Mouse (Mus musculus) cerebellum, adult 11 months (tissue): ENCODE data around the gene Sh2d3c.

Source experiments
- DNase-seq: peaks from one replicate; pipeline ENCODE4 v3.0.0; 2022

The Sh2d3c gene

DNA sequence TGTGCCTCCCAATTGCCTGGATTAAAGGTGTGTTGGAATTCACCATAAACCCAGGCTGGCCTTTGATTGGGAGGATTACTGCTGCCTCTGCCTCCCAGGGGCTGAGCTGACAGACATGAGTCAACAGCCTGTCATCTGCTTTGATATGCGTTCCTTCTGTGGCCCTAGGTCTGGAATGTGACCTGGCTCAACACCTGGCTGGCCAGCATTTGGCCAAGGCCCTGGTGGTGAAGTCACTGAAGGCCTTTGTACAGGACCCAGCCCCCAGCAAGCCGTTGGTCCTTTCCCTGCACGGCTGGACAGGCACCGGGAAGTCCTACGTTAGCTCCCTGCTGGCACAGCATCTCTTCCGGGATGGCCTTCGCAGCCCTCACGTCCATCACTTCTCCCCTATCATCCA is 37.6 kb downstream of the Sh2d3c start:
- DNase-seq: no peak

DNA sequence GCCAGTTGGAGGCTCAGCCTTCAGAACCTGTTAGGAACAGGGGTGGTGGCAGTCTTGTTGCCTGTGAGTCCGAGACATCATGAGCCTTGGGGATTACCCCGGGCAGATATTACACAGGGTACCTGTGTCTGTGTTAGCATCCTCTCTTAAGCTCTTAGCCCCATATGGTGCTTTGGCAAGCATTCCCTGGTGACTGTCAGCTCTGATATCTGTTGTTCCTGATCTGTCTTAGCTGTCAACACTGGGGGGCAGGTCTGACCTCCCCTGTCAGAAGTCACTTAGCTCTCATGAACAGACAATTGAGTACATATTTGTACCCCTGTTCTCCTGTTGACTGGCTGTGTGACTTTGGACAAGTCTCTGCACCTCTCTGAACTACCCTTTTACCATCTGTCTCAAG is 38.1 kb downstream of the Sh2d3c start:
- DNase-seq: no peak

DNA sequence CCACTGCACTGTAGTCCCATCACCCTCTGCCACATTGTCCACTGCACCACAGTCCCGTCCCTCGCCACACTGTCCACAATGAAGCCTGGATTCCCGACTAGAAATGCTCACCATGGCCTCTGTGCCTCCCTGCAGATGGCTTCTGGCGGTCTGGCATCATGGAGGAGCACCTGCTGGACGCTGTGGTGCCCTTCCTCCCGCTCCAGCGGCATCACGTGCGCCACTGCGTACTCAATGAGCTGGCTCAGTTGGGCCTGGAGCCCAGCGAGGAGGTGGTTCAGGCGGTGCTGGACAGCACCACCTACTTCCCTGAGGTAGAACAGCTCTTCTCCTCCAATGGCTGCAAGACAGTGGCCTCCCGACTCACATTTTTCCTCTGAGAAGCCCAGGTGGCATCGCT is 40.5 kb downstream of the Sh2d3c start:
- DNase-seq: no peak

DNA sequence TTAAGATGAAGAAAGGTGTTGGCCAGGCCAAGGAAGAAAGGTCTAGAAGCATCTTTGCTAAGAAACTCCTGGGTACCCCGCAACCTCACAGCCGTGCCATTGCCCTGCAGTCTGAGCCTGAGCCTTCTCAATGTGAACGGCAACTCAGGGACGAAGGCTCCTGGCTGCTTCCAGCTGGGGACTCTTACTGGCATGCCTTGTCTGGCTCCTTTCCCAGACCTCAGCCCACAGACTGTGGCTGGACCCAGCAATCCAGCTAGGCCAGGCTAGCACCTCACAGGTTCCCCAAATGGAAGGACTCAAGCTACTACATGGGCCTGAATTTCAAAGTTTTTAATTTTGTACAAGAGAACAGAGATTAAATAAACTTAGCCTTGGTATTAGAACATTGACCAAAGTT is 41.0 kb downstream of the Sh2d3c start:
- no peak for DNase-seq

DNA sequence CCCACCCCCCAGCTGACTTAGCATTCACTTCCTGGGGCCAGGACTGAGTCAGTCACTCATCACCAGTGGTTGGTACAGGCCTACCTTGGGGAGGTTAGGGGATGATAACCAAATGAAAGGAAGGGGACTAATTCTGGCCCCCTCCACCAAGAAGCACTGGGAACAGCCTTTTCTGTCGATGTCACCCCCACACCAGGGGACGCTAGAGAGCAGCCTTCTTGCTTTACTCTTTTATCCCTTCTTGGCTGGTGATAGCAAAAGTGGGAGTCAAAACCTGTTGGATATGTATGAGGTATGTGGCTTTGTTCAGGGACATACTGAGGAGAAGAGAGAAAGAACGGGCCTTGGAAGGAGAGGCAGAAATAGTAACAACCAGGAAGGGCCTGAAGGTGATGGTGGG is 42.5 kb downstream of the Sh2d3c start:
- no peak for DNase-seq

DNA sequence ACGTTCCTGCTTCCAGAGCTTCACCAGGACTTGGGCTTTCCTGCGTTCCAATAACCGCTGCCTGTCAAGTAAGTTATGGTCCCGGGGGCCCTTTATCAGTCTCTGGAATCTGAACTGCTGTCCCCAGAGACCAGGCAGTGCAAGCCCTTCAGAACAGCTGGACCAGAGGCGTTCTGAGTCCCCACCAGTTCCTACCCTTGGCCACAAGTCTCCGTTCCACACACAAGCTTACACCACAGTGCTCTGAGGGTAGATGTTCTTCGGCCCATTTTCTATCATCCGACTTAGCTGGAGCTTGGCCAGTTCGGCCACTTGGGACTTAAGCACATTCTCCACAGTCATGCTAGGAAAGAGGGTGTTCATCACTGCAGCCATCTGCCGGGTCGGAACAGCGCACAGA is 46.4 kb downstream of the Sh2d3c start:
- no peak for DNase-seq

DNA sequence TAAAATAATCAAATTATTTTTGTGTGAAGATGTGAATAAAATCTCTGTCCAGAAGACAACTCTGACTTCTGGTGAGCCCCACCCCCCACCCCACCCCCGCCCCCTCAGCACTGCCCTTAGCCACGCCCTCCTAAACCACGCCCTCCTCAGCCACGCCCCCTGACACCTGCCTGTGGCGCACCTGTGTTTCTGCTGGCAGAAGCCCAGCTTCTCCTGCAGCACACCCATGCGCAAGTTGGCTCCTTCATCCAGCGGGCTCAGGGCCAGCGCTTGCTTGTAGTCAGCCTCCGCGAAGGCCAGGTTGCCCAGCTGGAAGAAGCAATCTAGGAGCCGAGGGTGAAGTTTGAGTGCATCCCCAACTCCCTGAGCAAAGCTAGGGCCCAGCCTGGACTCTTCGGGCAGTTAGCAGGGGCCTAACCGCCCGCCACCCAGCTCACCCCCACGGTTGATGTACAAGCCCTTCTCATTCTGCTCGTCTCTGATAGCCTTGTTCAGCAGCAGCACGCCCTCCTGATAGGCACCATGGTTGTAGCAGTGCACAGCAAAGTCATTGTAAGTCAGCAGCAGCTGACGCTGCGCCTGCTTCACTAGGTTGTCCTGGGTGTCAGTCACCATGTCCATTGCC is 47.9 kb downstream of the Sh2d3c start:
- DNase-seq: peak; percentile 49

DNA sequence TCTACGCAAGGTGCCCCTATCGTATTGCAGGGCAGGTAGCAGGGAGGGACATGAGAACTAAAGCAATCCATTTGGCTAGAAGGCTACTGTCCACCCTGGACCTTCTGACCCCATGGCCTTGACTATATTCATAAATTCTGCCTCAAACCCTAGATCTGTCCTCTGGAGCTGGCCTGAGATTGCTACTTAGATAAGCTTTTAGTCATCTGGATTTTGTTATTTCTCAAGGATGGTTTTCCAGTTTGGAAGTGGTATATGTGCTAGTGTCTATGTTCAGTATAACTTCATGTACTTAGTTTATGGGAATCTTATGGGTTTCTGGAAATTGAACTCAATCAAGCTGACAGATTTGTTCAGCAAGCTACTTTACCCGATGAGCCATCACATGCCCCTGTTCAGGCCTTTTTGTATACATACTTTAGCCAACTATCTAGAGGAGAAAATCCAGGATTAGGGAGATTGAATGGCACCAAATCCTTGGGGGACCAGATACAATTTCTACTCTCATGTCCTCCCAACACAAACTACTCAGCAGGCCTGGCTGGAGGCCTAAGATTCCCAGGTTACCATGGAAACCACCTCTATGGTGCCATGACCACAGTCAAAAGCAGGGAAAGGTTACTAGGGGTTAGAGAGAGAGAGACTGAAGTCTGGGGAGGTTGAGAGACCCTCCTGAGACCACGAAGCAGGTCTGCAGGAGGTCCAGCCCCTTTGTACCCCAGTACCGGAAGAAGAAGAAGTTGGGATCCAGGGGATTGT is 48.7 kb downstream of the Sh2d3c start:
- DNase-seq: no peak

DNA sequence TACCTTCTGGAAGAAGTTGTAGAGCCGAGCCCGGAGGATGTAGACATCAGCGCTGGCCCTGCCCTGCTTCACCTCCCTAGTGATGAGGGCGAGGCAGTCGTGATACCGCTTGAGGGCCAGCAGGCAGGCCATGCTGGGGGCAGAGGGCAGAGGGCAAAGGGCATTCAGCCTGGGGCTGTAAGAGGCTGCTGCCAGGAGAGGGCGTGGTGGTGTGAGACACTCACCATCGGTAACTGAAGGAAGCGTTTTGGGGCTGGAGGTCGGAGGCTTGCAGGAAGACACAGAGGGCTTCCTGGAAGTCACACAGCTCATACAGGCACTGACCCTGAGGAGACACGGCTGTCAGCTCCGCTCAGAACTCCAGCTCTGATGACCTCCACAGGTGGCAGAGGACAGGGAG is 51.0 kb downstream of the Sh2d3c start:
- no peak for DNase-seq

DNA sequence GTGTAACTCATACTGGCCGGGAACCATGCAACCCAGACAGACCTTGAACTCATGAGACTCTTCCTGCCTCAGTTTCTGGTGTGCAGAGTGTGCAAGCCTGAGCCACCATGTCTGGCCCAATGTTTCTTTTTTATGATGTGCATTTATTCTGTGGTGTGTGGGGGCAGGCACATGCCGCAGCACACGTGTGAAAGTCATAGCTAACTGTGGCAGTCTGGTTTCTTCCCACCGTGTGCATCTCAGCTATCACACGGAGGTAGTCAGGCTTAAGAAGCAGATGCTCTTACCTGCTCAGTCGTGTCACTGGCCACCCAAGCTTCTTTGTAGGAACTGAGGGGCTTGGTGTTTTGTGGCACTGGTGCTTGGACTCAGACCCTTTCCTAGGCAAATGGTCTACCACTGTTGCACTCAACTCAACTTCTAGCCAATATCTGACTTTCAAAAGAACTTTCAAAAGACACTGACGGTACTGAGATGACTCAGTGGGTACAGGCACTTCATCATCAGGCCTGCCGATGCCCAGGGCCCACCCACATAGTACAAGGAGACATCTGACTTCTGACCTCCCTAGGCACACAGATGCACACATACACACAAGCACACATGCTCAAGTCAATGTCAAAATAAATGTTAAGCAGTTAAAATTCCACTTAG is 51.9 kb downstream of the Sh2d3c start:
- DNase-seq: no peak

DNA sequence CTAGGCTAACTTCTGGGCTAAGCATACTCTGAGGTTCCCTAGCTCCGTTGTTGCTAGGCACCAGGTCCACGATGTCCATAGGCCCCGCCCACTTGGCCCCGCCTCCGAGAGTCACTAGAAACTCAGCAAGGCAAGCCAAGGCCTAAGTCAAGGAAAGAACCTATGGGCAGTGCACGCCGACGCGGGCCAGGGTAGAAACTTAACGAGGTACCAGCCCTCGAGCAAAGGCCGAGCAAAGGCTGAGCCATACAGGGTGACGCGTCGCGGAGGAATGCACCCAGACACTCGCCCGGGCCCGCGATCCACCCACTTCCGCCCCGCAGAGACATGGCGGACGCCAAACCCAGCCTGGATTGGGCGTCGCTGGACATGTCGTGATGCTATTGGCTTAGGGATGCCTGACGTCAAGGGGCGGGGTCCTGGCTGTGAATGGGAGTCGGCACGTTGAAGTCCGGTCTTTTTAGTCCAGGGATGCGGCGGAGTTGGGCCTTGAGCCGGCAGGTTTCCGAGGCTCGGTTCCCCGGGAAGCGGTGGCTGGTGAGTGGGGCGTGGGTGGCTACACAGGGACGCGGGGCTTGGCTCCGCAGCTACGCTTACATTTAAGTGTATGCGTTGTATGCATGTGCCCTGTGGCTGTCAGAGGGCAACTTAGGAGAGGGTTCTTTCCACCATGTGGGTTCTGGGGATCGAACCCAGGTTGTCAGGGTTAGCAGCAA is 54.7 kb downstream of the Sh2d3c start, which contains the start of the genes Ttc16 and Ptrh1:
TSS of gene Ttc16 (minus strand) at position 275 of the 716 bp plus-strand sequence.
TSS of gene Ptrh1 (plus strand) at position 428 of the 716 bp plus-strand sequence.
- DNase-seq: peak; percentile 96

DNA sequence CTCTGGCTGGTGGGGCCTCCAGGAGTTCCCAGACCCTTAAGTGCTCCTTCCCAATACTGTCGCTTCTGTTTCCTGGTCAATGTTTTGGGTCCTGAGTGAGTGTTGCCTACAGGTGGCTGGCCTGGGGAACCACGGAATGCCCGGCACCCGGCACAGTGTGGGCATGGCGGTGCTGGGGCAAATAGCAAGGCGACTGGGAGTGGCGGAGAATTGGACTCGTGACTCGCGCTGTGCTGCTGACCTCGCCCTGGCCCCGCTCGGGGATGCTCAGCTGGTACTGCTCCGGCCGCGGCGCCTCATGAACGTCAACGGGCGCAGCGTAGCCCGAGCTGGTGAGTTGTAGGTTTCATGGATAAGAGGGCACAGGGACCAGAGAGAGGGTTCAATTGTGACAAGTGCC is 55.3 kb downstream of the Sh2d3c start:
- no peak for DNase-seq

DNA sequence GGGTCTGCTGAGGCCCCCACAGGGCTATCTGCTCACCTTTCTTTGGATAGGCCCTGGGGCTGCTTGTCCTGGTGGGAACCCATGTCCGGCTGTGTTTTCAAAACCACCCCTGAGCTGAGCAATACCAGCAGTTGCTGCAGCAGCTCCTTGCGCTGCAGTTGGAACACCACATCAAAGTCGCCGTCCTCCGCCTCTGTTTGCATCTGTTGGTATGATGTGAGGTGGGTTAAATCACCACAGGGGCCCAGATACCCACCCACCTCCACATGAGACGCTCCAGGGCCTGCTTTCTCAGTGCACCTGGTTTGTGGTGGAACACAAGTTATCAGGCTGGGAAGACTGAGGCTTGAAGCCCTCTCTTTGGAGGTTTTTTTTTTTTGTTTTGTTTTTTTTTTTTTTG is 57.2 kb downstream of the Sh2d3c start:
- DNase-seq: no peak

DNA sequence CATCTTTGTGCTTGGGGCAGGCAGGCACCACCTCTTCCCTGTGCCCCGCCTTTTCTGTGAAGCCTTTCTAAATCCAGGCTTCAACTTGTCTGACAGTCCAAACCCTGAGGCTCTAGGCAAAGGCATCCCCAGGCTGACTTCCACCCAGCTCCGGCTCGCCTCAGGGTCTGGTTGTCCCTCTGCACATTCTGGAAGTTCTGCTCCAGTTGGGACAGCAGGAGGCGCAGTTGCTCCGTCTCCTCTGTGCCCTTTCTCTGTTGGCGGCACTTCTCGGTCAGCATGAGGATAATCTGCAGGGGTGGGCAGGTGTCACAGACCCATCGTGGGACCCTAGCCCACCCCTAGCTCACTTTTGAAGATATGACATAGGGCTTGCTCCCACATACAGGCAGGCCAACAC is 58.3 kb downstream of the Sh2d3c start:
- peak; percentile 68 for DNase-seq

DNA sequence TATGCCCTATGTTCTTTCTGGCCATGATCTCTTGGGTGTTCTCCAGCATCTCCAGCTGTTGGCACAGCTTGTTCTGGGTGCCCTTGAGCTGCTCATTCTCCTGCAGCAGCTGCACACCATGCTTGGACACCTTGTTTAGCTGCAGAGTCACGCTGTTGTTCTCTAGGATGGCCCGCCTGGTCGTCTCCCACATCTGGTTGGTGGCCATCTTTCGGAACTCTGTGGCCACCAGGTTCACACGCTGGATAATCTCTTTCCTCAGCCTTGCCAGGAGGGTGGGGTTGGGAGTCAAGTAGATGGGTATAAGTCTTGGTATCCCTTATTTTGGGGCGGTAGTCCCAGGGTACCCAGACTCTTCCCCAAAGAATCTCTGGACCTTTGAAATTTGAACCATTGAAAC is 58.9 kb downstream of the Sh2d3c start:
- DNase-seq: no peak

DNA sequence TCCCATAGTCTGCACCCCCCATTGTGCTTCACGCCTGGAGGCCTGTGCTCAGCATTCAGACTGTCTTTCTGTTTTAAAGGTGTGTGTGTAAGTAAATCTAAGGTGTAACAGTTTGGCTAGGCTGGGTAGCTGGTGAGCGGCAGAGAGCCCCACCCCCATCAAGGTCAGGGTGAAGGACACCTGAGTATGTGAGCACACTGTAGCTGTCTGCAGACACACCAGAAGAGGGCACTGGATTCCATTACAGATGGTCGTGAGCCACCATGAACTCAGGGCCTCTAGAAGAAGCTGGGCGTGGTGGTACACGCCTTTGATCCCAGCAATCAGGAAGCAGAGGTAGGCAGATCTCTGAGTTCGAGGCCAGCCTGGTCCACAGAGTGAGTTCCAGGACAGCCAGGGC is 60.9 kb downstream of the Sh2d3c start:
- no peak for DNase-seq

DNA sequence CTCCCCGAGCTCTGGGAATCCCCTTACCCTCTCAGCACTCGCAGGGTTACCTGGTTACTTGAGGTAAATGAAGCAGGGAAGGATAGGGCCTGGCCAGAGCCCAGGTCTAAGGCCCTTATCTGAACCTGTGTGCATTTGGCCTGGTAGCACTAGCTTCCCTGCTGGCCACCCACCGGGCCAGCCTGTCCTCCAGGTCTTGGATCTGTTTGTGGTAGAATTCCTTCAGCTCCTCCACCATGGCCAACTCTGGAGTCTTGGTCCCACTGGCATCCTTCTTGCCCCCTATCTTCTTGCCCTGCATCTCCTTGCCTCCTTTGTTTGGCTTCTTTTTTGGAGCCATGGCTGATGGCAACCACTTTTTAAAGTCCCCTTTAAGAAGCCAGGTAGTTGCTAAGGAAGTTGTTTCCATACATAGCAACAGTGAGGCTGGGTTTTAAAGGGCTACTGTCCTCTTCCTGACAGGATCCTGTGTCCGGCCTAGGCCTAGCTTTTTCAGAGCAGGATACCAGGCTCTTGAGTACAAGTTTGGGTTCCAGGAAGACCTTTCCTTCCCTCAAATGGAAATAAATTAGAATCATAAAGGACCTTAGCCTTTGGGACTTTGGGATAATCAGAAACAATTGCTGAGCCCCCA is 63.3 kb downstream of the Sh2d3c start, which contains the start of gene Cfap157:
TSS of gene Cfap157 (minus strand) at position 381 of the 634 bp plus-strand sequence.
- no peak for DNase-seq

DNA sequence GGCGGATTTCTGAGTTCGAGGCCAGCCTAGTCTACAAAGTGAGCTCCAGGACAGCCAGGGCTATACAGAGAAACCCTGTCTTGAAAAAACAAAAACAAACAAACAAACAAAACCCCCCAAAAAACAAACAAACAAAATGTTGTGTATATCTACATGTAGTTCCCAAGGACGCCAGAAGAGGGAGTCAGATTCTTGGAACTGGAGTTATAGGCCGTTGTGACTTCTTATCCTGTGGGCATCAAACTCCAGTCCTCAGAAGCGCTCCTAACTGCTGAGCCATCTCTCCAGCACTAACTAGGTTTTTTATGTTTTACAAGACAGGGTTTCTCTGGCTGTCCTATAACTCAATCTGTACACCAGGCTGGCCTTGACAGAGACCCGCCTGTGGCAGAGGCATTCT is 66.3 kb downstream of the Sh2d3c start:
- no peak for DNase-seq

DNA sequence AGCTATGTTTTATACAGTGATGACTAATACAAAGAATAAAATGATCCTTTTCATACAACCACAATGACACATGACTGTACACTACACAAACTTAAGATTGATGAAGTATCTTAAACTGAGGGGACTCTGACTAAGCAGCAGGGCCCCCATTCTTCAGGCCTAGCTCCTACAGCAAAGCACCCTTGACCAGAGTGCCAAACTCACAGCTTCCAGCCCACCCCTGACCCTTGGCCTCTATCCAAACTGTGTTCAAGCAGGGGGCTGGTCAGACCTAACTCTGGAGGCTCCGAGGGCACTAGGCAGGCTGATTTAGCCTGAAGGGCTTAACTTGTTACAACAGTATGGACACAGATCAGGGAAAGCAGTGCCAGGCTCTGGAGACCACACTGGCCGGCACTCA is 67.7 kb downstream of the Sh2d3c start:
- DNase-seq: no peak

DNA sequence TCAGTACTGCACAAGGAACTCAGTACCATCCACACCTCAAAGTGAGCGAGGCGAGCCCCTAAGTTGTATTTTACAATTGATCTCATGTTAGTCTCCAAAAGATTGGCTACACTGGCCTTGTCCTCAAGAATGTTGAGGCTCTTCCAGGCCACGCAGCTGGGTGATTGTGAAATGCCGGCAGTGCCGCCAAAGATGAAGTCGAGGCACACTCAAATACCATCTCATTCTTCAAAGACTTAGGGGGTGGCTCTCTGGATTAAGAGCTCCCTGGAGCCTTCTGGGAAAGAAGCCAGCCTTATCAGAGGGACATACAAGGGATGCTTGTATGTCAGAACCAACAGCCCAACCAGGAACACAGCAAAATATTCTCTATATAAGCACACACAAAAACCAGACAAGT is 70.4 kb downstream of the Sh2d3c start:
- DNase-seq: no peak

DNA sequence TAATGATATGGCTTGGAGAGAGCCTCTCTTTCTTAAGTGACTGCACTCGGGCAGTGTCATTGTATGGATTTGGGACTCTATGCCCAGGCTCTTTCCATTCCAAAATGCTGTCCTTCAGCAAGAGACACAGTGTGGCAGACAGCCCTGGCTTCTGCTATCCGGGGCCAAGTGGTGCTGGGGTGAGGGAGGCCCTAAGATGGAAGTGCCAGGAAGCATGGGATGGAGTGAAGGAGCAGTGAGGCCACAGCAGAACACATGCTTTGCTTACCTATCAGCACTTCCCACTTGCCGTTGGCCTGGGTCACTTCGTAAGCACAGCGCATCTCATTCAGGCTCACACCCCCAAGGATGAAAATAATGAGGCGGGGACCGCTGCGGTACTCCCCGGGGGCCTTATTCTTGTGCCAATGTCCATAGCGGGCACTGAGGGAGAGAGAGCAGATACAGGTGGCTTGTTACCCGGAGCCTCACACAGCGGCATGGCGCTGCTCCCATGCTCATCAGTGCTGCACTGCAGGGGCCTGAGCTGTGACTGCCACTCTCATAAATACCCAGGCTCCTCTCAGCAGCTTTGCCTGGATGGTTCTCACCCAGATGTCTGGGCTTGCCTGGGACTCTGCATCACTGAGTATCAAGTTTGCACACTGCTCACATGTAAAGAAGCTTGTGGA is 75.0 kb downstream of the Sh2d3c start:
- DNase-seq: no peak

DNA sequence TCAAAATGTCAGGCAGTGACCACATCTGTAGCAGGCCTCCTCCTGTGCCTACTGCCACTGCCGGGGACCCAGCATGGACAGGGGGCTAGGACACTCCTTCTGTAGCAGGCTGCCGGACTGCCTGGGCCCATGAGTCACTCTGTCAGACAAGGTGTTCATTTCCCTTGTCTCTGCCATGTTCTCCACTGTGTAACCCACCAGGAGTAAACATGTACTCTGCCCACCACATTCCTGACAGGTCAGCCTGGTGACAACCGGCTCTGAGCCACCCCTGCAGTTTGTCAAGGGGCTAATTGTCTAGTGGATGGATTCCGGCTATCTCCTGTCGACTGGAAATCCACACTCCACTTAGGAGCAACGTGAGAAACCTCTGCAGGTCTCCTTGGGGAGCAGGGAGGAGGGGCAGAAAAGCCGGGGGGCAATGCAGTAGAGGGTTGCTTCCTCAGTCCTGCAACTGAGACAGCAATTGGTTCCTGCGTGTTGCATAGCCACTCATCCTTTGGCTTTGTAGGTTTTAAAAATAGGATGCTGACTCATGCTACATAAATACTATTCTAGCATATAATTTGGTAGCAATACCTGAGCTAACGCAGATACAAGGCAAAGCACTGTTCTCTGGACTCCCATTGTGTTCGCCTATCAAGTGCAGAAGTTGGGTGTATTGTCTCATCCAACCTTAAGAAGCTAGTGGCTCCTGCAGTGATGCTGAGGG is 77.6 kb downstream of the Sh2d3c start:
- DNase-seq: no peak
